Mouse (Mus musculus) kidney, adult 18-20 months (tissue): ENCODE data around the gene Gstt4.
"Not testable (repeated sequence)": the region's sequence is repeated elsewhere in the genome, so short reads cannot be mapped to it uniquely, and the experiment has no call there.

Experiments
- DNase-seq: peaks from one replicate; pipeline ENCODE4 v3.0.0; 2021

The Gstt4 gene

DNA sequence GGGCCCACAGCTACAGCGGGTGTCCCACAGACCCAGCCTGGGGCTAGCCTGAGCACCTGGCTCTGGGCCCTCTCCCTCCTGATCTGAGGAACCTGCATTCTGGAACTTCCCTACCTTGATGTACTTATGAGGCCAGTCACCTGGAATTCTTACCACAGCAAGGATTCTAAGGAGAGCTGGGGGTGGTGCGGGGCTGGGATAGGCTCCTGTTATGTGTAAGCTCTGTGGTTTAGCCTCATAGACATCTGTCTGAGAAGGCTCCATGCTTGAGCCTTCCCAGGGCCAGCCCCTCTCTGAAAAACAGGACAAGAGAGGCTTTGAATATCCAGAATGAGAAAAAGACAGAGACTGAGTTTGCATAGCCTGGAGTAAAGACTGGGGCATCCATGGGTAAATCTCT is at the start of gene Gstt4:
Gene Gstt4 (minus strand): TSS at position 101 of the 400 bp plus-strand sequence.
- DNase-seq, result no peak

DNA sequence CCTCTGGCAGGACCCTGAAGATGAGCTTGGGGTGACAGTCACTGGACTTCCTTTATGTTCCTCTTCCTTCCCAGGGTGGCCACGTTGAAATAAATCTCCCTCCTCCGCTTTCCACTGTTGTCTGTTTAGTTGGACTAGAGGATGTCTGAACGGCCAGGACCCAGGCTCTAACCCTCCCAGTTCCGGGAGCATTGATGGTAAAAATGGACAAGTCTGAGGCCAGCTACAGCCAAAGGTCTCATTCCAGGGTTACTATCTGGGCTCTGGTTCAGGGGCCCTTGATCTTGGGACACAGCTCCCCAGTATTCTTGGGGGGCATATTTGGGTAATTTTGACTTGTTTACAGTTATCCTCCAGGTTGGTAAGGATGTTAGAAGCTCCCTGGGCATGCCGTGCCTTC is 39.2 kb upstream of the Gstt4 start:
- no peak for DNase-seq

DNA sequence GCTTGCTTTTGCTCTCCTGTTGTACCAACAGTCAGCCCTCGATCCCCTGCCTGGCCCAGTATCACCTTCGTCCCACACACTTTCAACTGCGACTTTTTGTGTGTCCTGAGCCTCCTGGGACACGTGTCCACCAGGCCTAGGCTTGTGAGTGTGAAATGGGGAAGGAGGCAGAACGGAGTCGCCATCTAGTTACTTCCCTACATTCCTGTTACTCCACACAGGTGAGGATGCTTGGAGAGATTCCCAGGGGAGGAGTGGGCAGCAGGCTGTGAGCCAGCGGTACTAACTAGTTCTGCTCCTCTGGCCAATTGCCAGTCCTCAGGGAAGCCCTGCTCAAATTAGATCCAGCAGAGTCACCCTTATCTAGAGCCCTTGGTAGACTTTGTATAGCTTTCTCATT is 38.4 kb upstream of the Gstt4 start:
- DNase-seq, result no peak

DNA sequence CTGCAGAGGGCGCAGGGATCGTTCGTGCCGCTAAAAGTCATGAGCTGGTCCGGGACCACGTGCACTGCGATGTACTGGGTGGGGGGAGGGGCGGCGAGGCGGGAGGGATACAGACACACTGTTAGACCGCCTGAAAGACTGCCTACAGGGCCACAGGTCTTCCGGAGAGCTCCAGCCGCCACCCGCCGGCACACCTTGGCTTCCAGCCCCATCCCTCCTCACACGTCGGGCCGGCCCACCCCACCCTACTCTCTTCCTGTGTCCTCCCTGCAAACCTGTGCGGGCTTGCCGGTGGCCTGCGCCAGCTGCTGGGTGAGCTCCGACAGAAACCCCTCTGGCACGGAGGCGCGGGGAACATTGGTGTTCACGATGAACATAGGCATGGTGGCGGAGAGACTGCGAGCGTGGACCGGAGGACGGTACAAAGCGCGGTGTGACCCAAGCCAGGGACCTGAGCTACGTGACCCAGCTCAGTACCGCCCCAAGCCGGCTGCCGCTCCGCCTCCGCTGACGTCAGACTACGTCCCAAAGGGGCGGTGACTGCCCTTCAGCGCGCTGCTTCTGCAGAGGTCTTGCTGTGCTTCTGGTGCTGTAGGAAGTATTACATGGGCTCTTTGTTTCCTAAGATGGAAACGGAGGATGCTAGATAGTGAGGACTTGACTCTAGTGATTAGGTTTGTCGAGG is 37.6 kb upstream of the Gstt4 start, which contains the start of gene Mif:
Gene Mif (minus strand): TSS at position 455 of the 685 bp plus-strand sequence.
- peak; percentile 92 for DNase-seq

DNA sequence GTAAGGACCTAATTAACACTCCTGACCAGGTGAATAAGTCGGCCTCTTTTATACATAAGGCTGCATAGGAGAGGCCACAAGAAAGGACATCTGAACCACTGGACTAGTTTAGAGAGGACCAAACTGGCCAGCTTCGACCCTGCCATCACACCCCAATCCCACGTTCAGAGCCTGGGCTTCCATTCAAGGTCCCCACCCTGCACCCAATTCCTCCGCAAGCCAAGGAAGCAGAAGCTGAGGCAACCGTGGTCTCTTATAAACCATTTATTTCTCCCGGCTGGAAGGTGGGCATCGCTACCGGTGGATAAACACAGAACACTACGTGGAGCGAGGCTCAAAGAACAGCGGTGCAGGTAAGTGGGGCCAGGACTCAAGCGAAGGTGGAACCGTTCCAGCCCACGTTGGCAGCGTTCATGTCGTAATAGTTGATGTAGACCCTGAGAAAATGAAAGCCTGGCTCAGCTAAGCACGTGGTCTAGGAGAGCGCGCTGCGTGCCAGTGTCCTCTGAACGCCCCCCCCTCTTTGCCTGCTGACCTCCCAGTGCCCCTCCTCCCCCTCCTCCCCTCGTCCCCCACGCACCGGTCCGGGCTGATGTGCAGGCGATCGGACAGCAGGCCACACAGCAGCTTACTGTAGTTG is 36.9 kb upstream of the Gstt4 start:
- peak; percentile 50 for DNase-seq

DNA sequence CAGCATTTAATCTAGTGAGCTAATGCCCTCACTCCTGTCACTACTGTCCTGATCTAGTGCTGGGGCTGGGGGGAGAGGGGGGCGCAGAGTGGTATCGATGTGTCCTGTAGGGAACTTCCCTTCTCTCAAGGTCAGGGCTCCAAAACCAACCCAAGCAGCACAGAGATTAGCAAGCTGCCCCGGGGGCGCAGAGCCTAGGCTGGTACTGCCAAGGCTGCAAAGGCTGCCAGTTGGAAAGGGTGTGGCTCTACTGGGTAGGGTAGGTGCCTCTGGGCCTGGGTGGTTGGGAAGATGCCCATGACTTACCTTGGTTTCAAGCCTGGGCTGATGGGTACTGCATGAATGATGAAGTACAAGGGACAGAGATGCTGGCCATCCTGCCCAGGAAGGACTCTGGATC is 35.3 kb upstream of the Gstt4 start:
- peak; percentile 42 for DNase-seq

DNA sequence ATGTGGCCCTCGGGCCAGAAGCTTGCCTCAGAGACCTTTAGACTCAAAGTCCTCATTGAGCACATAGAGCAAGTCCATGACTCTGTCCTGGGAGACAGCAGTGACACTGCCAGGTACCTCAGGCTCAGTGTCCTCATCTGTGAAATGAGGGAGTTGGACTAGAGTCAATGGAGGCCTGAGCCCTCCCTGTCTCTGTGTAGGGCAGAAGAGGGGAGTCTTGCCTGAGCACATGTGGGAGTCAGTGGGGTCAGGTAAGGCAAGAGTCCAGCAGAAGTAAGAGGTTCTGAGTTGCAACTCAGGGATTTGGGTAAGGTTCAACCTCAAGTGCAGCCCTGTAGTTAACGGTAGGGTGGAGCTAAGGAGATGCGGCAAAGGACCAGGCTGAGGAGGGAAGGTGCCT is 34.6 kb upstream of the Gstt4 start:
- peak; percentile 21 for DNase-seq

DNA sequence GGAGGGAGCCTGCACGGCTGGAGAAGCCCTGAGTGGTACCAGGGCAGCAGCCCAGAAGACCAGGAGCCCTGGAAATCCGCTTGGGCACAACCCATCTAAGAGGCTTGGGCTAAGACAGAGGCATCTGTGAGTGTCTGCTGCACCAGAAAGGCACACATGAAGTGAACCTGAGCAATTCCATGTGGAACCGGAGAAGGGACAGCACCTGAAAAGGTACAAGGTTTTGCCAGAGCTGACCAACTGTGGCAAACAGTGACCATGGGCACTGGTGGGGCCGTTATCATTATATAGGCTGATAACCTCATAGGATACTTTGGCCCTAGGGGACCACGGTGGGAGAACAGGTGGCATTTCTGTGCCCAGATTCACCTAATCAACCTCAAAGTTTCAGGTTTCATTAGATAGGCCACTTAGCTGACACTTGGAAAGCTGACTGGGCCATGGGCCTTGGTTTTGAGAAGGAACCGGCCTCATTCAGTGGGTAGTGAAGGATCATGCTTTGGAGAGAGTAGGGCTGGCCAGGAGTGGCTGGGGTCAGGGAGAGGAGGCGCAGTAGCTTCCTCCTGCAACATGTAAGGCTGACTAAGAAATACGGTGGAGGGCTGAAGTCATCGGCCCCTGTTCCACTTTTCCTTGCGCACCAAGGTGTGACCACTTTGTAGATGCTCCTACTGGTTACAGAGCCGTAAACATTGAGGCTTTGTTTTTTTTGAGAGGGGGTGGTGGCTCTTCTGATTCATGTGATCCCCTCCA is 34.0 kb upstream of the Gstt4 start:
- DNase-seq, result no peak

DNA sequence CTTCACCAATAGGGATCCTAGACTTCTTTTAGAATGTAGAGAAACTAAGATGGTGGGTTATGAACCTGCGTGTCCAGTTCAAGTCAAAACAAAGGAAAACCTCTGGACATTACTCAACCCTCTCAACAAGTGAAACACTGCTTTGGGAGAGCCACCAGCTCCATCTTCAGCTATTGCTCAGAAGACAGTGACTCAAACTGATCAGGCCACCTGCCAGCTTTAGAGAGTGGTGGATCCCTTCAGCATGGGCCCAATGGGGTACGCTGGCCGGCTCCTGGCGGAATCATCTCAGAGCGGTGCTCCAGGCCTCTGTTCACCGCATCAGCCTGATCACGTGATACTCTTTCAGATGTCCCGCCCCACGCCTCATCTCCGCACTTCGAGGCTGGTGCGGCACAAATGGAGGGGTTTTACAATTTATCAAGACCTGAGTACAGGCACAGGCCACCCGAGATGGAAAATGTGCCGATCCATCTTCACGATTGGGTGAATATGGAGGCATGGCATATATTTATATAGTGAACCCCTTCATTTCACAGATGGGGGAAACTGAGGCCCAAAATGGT is 33.2 kb upstream of the Gstt4 start:
- DNase-seq, result no peak

DNA sequence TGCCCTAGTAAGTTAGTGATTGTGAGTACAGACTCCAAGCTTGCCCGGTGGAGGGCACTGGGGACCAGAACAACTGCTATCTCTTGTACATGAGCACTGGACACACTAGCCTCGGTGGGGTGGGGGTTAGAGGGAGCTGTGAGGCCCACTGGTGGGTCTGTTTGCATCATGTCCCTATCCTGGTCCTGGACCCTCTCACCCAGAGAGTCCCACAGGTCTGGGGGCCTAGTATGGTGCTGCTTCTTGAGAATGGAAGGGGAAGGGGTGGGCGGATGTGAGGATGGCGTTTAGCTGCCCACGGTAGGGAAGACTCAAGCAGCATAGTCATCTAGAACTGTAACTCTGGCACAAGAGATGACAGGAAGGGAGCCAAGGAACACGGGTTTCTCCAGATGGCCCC is 32.4 kb upstream of the Gstt4 start:
- DNase-seq, result no peak

DNA sequence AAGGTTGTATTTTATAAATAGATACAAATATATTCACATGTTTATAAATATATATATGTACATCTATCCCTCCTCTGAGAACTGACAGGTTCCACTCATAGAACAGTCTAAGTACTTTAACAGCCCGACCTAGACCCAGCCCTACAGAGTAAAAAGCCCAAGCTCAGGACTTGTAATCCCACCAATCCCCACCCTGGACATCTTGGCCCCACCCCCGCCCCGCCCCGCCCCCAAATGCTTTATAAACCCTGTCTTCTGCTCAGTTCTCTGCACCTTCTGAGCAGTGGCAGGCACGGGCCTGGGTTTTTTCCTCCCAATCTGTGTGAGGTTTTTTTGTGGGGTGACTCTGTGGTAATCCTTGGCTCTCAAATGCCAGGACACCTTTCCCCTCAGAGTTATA is 31.8 kb upstream of the Gstt4 start:
- no peak for DNase-seq

DNA sequence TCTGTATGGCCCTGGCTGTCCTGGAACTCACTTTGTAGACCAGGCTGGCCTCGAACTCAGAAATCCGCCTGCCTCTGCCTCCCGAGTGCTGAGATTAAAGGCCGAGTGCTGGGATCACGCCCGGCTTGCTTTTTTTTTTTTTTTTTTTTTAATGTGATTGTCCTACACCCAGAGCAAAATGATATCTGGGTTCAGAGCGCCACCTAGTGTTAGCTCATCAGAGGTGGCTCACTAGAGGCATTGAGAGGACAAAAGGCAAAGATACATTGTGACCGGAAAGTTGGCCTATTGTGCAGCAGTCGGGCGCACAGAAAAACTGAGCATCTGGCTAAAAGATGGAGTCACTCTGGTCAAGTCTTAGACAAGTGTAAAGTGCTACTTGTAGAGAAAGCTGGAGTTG is 31.1 kb upstream of the Gstt4 start:
- peak; percentile 86 for DNase-seq

DNA sequence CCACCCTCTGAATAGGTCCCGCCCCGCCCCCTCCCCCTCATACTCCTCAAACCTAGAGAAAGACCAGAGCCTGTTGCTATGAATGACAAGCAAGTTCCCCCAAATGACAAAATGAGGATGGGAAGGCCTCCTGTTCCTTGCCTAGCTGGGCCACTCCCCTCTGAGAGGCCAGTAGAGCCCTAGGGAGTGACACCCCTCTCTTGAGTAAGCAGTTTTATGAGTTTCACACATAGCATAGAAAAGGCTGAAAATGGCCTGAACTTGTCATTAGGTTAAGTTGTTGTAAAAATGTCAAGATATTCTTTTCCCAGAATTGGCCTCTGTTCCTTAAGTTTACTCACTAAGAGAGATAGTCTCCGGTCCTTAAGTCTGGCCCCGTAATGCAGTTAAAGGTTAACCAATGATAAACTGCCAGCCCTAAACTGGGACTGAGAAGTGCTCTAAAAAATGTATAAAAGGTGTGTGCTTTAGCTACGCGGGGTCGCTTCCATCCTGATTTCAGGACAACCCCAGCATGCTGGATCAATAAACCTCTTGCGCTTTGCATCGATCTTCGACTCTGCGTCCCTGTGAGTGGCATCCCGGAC is 30.3 kb upstream of the Gstt4 start:
- no peak for DNase-seq

DNA sequence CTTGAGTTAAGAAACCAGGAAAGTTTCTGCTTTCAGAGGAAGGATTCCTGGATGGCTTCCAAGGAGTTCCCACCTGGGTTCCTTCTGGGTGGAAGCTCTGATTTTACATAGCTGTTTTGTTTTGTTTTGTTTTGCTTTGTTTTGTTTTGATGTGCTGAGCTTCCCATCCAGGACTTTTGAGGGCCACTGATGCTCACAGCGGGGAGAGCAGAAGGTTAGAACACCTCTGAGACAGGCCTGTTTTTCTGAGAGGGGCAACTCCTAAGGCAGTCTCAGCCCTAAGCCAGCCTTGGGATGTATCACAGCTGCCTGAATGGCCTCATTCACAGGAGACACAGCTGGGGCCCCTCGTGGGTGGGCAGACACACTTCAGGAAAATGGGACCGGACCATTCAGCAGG is 29.3 kb upstream of the Gstt4 start:
- no peak for DNase-seq

DNA sequence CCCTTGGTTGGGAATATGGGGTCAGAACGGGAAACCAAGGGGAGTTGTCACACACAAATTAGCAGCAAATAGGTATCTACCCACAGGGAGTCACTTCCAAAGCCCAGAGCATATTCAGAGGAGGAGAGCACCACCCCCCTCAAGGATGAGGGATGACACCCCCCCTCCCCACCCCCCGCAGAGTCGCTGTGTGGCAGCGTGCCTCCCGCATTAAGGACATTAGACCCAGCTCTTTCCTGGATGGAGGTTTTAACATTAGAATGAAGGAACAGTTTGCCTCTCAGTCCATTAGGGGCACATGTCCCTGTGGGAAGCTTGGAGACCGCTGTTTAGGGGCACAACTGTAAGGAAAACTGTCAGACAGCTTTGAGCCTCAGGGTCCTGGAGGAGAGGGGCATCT is 28.7 kb upstream of the Gstt4 start:
- DNase-seq, result no peak

DNA sequence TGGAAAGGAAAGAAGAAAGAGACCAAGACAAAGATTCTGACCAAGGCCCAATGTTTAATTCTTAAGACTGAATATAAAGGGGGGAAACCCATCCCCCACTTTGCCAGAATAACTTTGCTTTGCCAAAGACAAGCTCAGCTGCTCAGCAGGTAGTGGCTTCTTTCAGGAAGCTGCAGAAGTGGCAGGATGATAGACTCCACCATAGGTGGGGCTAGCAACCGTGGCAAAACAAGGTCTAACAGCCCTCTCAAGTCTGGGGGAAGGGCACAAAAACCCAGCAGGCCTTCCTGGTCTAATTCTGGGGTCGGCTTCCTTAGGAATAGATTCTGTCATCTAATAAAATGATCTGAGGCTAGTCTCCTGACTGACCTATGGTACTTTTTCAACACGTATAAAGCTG is 26.0 kb upstream of the Gstt4 start:
- DNase-seq, result no peak

DNA sequence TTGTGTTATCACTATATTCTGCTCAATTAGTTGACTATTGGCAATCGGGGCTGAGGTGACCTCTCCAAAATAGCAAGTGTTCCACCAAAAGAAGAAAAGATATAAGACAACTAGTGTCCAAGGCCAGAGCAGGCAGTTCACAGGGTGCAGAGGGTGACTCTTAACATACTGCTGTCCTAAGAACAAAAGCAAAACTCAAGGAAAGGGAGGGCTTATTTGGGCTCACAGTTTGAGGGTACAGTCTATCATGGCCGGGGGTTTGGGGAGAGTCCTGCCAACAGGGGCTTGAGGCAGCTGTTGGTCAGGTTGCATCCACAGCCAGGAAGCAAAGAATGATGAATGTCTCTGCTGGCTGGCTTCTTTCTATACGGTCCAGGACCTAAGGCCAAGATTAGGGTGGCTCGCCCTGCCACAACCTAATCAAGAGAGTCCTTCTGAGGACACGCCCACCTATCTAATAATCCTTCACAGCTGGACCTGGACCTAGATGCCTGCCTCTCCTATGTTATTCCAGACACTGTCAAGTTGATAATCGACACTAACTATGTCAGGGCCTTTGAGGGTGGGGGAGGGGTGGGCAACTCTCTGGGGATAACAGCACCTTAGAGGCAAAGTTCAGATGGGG is 23.1 kb upstream of the Gstt4 start:
- no peak for DNase-seq

DNA sequence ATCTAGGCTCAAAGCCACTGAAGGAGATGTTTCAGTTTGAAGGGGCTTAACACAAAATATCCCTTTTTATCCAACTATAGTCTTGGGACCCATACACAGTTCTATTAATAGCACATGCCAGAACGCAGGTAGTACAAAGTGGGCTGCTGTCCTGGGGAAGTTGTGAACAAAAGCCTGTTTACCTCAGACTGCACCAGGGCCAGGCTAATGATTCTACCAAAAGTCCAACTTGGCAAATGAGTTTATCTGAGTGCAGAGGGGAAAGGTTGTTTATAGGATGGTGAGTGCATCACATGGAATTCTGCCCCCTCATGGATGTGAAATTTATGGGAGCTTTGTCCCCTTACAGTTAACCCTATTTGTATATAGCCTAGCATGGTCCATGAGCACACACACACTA is 22.5 kb upstream of the Gstt4 start:
- no peak for DNase-seq

DNA sequence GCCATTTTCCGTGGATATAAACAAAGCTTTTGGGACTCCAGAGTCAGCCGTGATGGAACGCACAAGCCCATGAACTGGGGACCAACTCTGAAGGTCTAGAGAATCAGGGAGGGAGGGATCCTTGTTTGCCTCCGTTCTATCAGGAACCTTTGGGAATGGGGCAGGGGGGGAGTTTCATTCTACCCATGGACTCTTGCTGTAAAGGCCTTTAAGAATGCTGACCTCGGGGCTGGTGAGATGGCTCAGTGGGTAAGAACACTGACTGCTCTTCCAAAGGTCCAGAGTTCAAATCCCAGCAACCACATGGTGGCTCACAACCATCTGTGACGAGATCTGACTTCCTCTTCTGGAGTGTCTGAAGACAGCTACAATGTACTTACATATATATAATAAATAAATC is 21.6 kb upstream of the Gstt4 start:
- DNase-seq, result not testable (repeated sequence)

DNA sequence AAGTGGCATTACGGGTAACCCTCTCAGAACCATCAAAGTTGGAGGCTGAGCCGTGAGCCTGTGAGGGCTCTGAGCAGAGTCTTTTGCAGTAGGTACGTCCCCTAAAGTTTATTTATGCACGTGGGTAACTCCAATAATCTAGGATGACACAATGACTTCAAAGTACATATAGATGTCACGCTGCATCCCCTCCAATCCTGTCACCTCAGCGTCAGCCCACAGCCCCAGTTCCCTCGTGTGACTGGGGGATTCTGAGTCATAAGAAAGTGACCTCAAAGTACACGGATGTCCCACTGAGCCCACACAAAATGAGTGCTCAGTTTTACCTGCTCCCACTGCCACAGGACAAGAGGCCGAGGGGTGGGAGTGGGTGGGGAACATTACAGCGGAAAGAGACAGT is 16.7 kb upstream of the Gstt4 start:
- DNase-seq, result no peak

DNA sequence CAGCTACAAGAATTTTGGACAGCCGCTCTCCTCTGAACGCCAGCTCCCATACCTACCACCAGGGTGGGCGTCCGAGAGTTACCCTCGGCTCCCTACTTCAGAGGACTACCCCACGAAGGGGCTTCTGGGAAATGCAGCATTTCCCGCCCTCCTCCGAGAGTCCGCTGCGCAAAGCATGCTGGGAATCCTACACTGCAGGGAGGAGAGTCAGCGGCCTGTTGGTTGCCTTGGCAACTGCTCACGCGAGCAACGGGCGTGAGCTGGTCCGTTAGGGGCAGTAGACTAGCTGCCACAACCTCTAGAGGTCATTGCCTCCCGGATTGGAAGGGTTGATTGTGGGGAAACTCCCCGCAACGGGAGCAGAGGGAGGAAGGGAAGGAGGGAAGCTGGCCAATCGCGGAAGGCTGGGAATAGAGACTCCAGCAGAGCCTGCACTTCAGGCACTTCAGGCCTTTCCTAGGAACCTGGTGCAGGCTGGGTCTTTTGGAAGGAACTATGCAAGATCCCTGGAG is 15.0 kb upstream of the Gstt4 start, which contains the start of gene Gstt2:
Gene Gstt2 (minus strand): TSS at position 177 of the 512 bp plus-strand sequence.
- DNase-seq, result peak; percentile 96

DNA sequence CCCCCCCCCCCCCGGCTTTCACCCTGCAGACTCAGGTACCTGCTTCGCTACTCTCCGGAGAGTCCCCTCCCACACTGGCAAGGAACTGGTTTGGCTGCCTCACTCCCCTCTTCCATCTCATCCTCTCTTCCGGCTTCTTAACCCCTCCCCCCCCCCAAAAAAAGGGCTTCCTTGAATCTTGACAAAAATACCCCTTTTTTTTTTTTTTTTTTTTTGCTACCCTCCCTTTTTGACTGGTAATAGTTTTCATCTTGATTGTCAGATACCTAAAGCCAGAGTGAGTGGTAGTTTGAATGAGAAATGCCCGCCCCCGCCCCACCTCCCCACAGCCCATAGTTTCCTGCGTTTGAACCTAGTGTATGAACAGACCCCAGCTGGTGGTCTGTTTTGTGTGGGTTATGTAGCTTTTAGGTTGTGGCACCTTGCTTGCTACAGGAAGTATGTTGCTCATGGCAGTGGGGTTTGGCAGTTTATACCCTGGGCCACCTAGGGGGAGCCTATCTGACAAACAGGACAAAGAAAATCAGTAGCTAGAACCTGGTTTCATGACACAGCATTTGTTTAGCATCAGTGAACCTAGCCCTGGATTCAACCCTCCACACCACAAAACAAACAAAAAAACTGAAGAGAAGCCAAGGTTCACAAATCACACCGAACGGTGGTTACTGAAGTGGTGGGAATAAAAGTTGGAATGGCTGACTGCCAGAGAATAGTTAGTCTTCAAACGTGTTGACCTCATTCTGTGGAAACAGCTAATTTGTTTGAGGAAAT is 13.6 kb upstream of the Gstt4 start:
- DNase-seq, result peak; percentile 56
